Mouse (Mus musculus) olfactory bulb, adult 2 months (tissue): ENCODE data around the gene Dusp11. TPM values are rescaled to one million over a fixed set of nuclear protein-coding genes. Genes with fewer than 3 reads are reported as not detected.
A peak's percentile ranks its signal among the peaks of the same experiment; 100 is the strongest.
"Not testable (repeated sequence)": the region's sequence is repeated elsewhere in the genome, so short reads cannot be mapped to it uniquely, and the experiment has no call there.

Experiments used
- H3K27ac ChIP-seq: fragments of 200-500 bp; 2 replicates; pipeline ENCODE4 v1.5.1; 2012; ENCODE audit warnings: low read depth, low read length; ENCODE audit not compliant: insufficient read depth
- H3K4me1 ChIP-seq: fragments of 200-500 bp; 2 replicates; pipeline ENCODE4 v1.6.1; 2012; ENCODE audit warnings: low read length; ENCODE audit not compliant: control insufficient read depth, insufficient read depth
- H3K4me3 ChIP-seq: fragments of 200-500 bp; 2 replicates; pipeline ENCODE4 v1.5.1; 2012; ENCODE audit warnings: mild to moderate bottlenecking, low read depth, low read length, moderate library complexity; ENCODE audit not compliant: insufficient read depth
- CTCF ChIP-seq: fragments of 200-500 bp; IDR thresholded peaks from 2 replicates; pipeline ENCODE4 v1.5.1; 2012; ENCODE audit warnings: low read depth, mild to moderate bottlenecking, low read length, moderate library complexity; ENCODE audit not compliant: insufficient read depth
- POLR2A ChIP-seq: fragments of 200-500 bp; IDR thresholded peaks from 2 replicates; pipeline ENCODE4 v1.6.1; 2012; ENCODE audit warnings: mild to moderate bottlenecking, low read depth, low read length, moderate library complexity; ENCODE audit not compliant: insufficient read depth
- WGBS: fragments of 180-500 bp; shearing (Covaris S2); methylation state at CpG from one replicate; pipeline ENCODE4 v1.1.7; 2018; 5-methylcytosine and 5-hydroxymethylcytosine counted together
- polyA plus RNA-seq: library from polyadenylated mRNA; stranded (reverse); fragments of >200 nt; gene quantifications from 2 replicates; pipeline ENCODE4 v1.2.4, GENCODE M21; 2012; ENCODE audit warnings: low replicate concordance; ENCODE audit not compliant: missing spikeins, insufficient read depth, insufficient read length

Dusp11 gene
- polyA plus RNA-seq, 1 experiment = not detected

GRCm38 (mm10) chr6:85904642-85905061 is 56.8 kb downstream of the Dusp11 start, which contains the start of gene Nat8f4:
Gene Nat8f4, minus strand, starts transcription at chr6:85904884.
- H3K4me3 ChIP-seq = peak within 1 kb of the TSS; percentile 57
- not testable (repeated sequence) for H3K27ac ChIP-seq
- peak; percentile 86 for TF ChIP-seq CTCF
- H3K4me1 ChIP-seq = peaks cover 11% of the 10 kb centered on the region
- WGBS = 9% methylated on average over 20 of the region's 20 CpGs

- Histone ChIP-seq H3K4me3 (no peak overlapping the region), H3K27ac (no peak overlapping the region), H3K4me1 (peaks cover 6% of the 10 kb centered on the region; the same call in 1 of the 2 replicates)
- 97% methylated on average over 2 of the region's 2 CpGs for WGBS
- no peak for TF ChIP-seq CTCF
- TF ChIP-seq POLR2A = no peak
These were observed 59.2 kb downstream of the Dusp11 start for GRCm38 (mm10) chr6:85902303-85902702.

- 72% methylated on average over 7 of the region's 8 CpGs for WGBS
- H3K4me1 ChIP-seq, H3K27ac ChIP-seq, H3K4me3 ChIP-seq: not testable (repeated sequence)
These were observed 62.6 kb downstream of the Dusp11 start for GRCm38 (mm10) chr6:85898596-85899475.

GRCm38 (mm10) chr6:85895061-85895648 is 66.3 kb downstream of the Dusp11 start:
- not testable (repeated sequence) for H3K4me1 ChIP-seq, H3K4me3 ChIP-seq, H3K27ac ChIP-seq
- WGBS = 70% methylated on average over 25 of the region's 25 CpGs

Other genes starting within 250 kb of the Dusp11 start
- not detected in 2 replicates for gene Nat8f7, start 248.5 kb downstream of the Dusp11 start, polyA plus RNA-seq
- gene Nat8f3, start 195.9 kb downstream of the Dusp11 start, polyA plus RNA-seq = not detected in 2 replicates
- gene Nat8f6, start 140.7 kb downstream of the Dusp11 start, polyA plus RNA-seq = not detected in 2 replicates
- not detected in 2 replicates for gene Nat8f5, start 140.7 kb downstream of the Dusp11 start, polyA plus RNA-seq
- not detected in 2 replicates for gene Nat8, start 129.6 kb downstream of the Dusp11 start, polyA plus RNA-seq
- gene Nat8f2, start 92.5 kb downstream of the Dusp11 start, polyA plus RNA-seq = not detected in 2 replicates
- not detected in 2 replicates for gene Nat8f4, start 56.8 kb downstream of the Dusp11 start, polyA plus RNA-seq
- not detected in 2 replicates for gene Tprkb, start 49.8 kb downstream of the Dusp11 start, polyA plus RNA-seq
- gene Nat8f1, start 46.0 kb downstream of the Dusp11 start, polyA plus RNA-seq = not detected in 2 replicates
- not detected in 2 replicates for gene Figla, start 54.5 kb upstream of the Dusp11 start, polyA plus RNA-seq
- gene Add2, start 67.0 kb upstream of the Dusp11 start, polyA plus RNA-seq = 39.6 TPM in 1 of 2 replicates, not detected in the other
- gene Tgfa, start 233.6 kb upstream of the Dusp11 start, polyA plus RNA-seq = not detected in 2 replicates